Mouse (Mus musculus) liver, adult 2 months (tissue): Measurements from ENCODE around the gene Pld1.

Experiments used
- CTCF ChIP-seq: fragments of 200-500 bp; IDR thresholded peaks from 2 replicates; pipeline ENCODE4 v1.5.1; 2011; ENCODE audit warnings: low read depth, low read length, control low read depth
- POLR2A ChIP-seq: fragments of 200-500 bp; IDR thresholded peaks from 2 replicates; pipeline ENCODE4 v1.6.1; 2011; ENCODE audit warnings: low read length, control low read depth; ENCODE audit not compliant: insufficient read depth; ENCODE audit errors: extremely low read depth

DNA sequence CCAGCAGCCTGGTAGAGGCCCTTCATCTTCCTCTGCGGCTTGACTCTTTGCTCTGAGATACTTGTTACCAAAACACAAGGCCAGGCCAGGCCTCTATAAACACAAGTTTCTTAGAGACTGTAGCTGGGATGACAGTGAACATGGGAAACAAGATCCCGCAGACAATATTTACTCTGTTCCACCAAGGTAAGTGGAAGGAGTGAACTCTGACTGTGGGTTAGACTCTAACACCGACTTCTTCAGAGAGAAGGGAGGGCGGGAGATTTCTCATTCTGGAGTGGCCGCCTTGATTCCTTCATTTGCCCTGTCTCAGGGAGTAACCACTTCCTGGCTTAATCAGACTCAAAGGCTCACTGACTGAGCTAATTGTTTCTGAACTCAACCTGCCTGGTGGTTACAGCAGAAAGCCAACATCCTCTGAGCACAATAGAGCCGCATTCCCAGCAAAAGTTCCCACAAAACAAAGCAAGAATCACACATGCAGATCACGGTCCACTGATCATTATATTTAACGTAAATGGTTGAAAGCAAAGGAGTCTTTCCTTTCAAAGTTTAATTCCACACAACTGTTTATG is 42.1 kb upstream of the Pld1 start, which contains the start of gene Tmem212:
- TF ChIP-seq CTCF, result no peak
- no peak for TF ChIP-seq POLR2A
